Mouse (Mus musculus) neural tube, embryonic 15.5 days (tissue): ENCODE results near the gene Cldn4. TPM values are rescaled to one million over a fixed set of nuclear protein-coding genes. Genes with fewer than 3 reads are reported as not detected.
"Not testable (repeated sequence)": the region's sequence is repeated elsewhere in the genome, so short reads cannot be mapped to it uniquely, and the experiment has no call there.

Experiments used
- ATAC-seq: fragments of 200-750 bp; cut with Nextera tagmentation; 2 replicates; pipeline ENCODE4 v1.8.0; 2017; ENCODE audit warnings: mild to moderate bottlenecking, moderate TSS enrichment, moderate library complexity; ENCODE audit not compliant: low FRiP score
- H3K27ac ChIP-seq: fragments of 300-500 bp; sonication (generic); replicated peaks from 2 replicates; pipeline ENCODE4 v1.5.1; 2015; ENCODE audit warnings: mild to moderate bottlenecking, inconsistent platforms
- H3K27me3 ChIP-seq: fragments of 300-500 bp; sonication (generic); replicated peaks from 2 replicates; pipeline ENCODE4 v1.6.1; 2015; ENCODE audit warnings: inconsistent platforms
- H3K36me3 ChIP-seq: fragments of 300-500 bp; sonication (generic); 2 replicates; pipeline ENCODE4 v1.6.1; 2015; ENCODE audit warnings: inconsistent platforms
- H3K4me1 ChIP-seq: fragments of 300-500 bp; sonication (generic); 2 replicates; pipeline ENCODE4 v1.6.1; 2015; ENCODE audit warnings: inconsistent platforms
- H3K4me2 ChIP-seq: fragments of 300-500 bp; sonication (generic); 2 replicates; pipeline ENCODE4 v1.6.1; 2015; ENCODE audit warnings: inconsistent platforms, mild to moderate bottlenecking, moderate library complexity
- H3K4me3 ChIP-seq: fragments of 300-500 bp; sonication (generic); replicated peaks from 2 replicates; pipeline ENCODE4 v1.5.1; 2015; ENCODE audit warnings: mild to moderate bottlenecking, inconsistent platforms
- H3K9ac ChIP-seq: fragments of 300-500 bp; sonication (generic); replicated peaks from 2 replicates; pipeline ENCODE4 v1.6.1; 2015; ENCODE audit warnings: mild to moderate bottlenecking, inconsistent platforms
- H3K9me3 ChIP-seq: fragments of 300-500 bp; sonication (generic); replicated peaks from 2 replicates; pipeline ENCODE4 v1.6.1; 2016; ENCODE audit warnings: inconsistent platforms
- WGBS: fragments of 180-500 bp; shearing (Covaris S2); methylation state at CpG from one replicate; pipeline ENCODE4 v1.1.7; 2015; ENCODE audit warnings: mixed read lengths; 5-methylcytosine and 5-hydroxymethylcytosine counted together
- polyA plus RNA-seq: library from polyadenylated mRNA; unstranded; fragments of >200 nt; fragmentation: Nextera tagmentation; extraction: Ambion mirVana; gene quantifications from 2 replicates; pipeline ENCODE4 v1.2.1, GENCODE M21; 2015

The Cldn4 gene
- polyA plus RNA-seq, 1 experiment from 2014 or later, result 0.13 TPM

- not testable (repeated sequence) for H3K27ac ChIP-seq, H3K4me2 ChIP-seq, H3K9me3 ChIP-seq, H3K36me3 ChIP-seq, H3K4me1 ChIP-seq, H3K27me3 ChIP-seq, ATAC-seq, H3K4me3 ChIP-seq, H3K9ac ChIP-seq
- 87% methylated on average over 3 of the region's 7 CpGs for WGBS
Observed at GRCm38 (mm10) chr5:134939554-134939953, 7.2 kb downstream of the Cldn4 start.

GRCm38 (mm10) chr5:134939069-134939468, 7.7 kb downstream of the Cldn4 start:
- no peak overlapping the region for H3K27ac ChIP-seq
- H3K36me3 ChIP-seq, result no peaks in the 10 kb centered on the region
- H3K4me1 ChIP-seq, result no peaks in the 10 kb centered on the region
- WGBS, result 73% methylated on average over 3 of the region's 3 CpGs
- no peak overlapping the region for H3K4me2 ChIP-seq
- no peak overlapping the region for H3K4me3 ChIP-seq
- H3K9ac ChIP-seq, result no peak overlapping the region
- no peaks in the 10 kb centered on the region for H3K27me3 ChIP-seq
- no peak for ATAC-seq
- H3K9me3 ChIP-seq, result no peaks in the 10 kb centered on the region

- no peaks in the 10 kb centered on the region for H3K9me3 ChIP-seq
- no peak for ATAC-seq
- no peaks in the 10 kb centered on the region for H3K27me3 ChIP-seq
- WGBS, result 90% methylated on average over 6 of the region's 6 CpGs
- peaks cover 8% of the 10 kb centered on the region for H3K4me1 ChIP-seq
- no peak overlapping the region for H3K27ac ChIP-seq
- H3K4me2 ChIP-seq, result no peak overlapping the region
- no peaks in the 10 kb centered on the region for H3K36me3 ChIP-seq
- no peak overlapping the region for H3K4me3 ChIP-seq
- no peak overlapping the region for H3K9ac ChIP-seq
Observed at GRCm38 (mm10) chr5:134936626-134937185, 10.0 kb downstream of the Cldn4 start.

GRCm38 (mm10) chr5:134936051-134936450, 10.7 kb downstream of the Cldn4 start:
- no peak overlapping the region for H3K4me2 ChIP-seq
- ATAC-seq, result no peak
- H3K9me3 ChIP-seq, result no peaks in the 10 kb centered on the region
- H3K4me1 ChIP-seq, result peaks cover 8% of the 10 kb centered on the region
- WGBS, result 94% methylated on average over 6 of the region's 6 CpGs
- no peaks in the 10 kb centered on the region for H3K27me3 ChIP-seq
- no peaks in the 10 kb centered on the region for H3K36me3 ChIP-seq
- H3K27ac ChIP-seq, result no peak overlapping the region
- no peak overlapping the region for H3K4me3 ChIP-seq
- no peak overlapping the region for H3K9ac ChIP-seq

GRCm38 (mm10) chr5:134934666-134935065, 12.1 kb downstream of the Cldn4 start:
- Histone ChIP-seq H3K36me3 (no peaks in the 10 kb centered on the region), H3K4me1 (peaks cover 8% of the 10 kb centered on the region), H3K4me3 (no peak overlapping the region), H3K9ac (no peak overlapping the region), H3K27me3 (no peaks in the 10 kb centered on the region; the same call in 1 of the 2 replicates), H3K4me2 (no peak overlapping the region), H3K27ac (no peak overlapping the region), H3K9me3 (no peaks in the 10 kb centered on the region)
- no peak for ATAC-seq
- 89% methylated on average over 3 of the region's 3 CpGs for WGBS

GRCm38 (mm10) chr5:134933686-134934085, 13.0 kb downstream of the Cldn4 start:
- H3K4me1 ChIP-seq, H3K9me3 ChIP-seq, ATAC-seq, H3K9ac ChIP-seq, H3K4me2 ChIP-seq, H3K27me3 ChIP-seq, H3K27ac ChIP-seq, H3K36me3 ChIP-seq, H3K4me3 ChIP-seq: not testable (repeated sequence)
- 88% methylated on average over 5 of the region's 5 CpGs for WGBS

- 90% methylated on average over 8 of the region's 8 CpGs for WGBS
- Histone ChIP-seq H3K27me3 (no peaks in the 10 kb centered on the region; the same call in 1 of the 2 replicates), H3K4me2 (no peak overlapping the region), H3K36me3 (no peaks in the 10 kb centered on the region), H3K4me3 (no peak overlapping the region), H3K27ac (no peak overlapping the region), H3K4me1 (peaks cover 8% of the 10 kb centered on the region), H3K9ac (no peak overlapping the region), H3K9me3 (no peaks in the 10 kb centered on the region)
- no peak for ATAC-seq
Observed at GRCm38 (mm10) chr5:134933281-134933680, 13.5 kb downstream of the Cldn4 start.

- H3K9ac ChIP-seq, result peak overlapping the region; percentile 73; the same call in 1 of the 2 replicates
- H3K36me3 ChIP-seq, result no peaks in the 10 kb centered on the region
- H3K4me1 ChIP-seq, result peaks cover 8% of the 10 kb centered on the region
- no peaks in the 10 kb centered on the region; the same call in 1 of the 2 replicates for H3K27me3 ChIP-seq
- ATAC-seq, result peak; percentile 36; the same call in 1 of the 2 replicates
- peak overlapping the region; percentile 98 for H3K4me2 ChIP-seq
- 53% methylated on average over 9 of the region's 9 CpGs for WGBS
- no peak overlapping the region for H3K27ac ChIP-seq
- H3K4me3 ChIP-seq, result peak overlapping the region; percentile 71
- no peaks in the 10 kb centered on the region for H3K9me3 ChIP-seq
Observed at GRCm38 (mm10) chr5:134932903-134933276, 13.8 kb downstream of the Cldn4 start.

- WGBS, result 1% methylated on average over 40 of the region's 41 CpGs
- peaks cover 8% of the 10 kb centered on the region for H3K4me1 ChIP-seq
- no peaks in the 10 kb centered on the region for H3K9me3 ChIP-seq
- H3K27me3 ChIP-seq, result no peaks in the 10 kb centered on the region; the same call in 1 of the 2 replicates
- peak within 1 kb of the TSS; percentile 98 for H3K4me2 ChIP-seq
- H3K9ac ChIP-seq, result peak within 1 kb of the TSS; percentile 73
- ATAC-seq, result peak; percentile 97
- no peaks in the 10 kb centered on the region for H3K36me3 ChIP-seq
- peak within 1 kb of the TSS; percentile 54; the same call in 1 of the 2 replicates for H3K27ac ChIP-seq
- H3K4me3 ChIP-seq, result peak within 1 kb of the TSS; percentile 71
Observed at GRCm38 (mm10) chr5:134932179-134932902, 14.4 kb downstream of the Cldn4 start, which contains the start of gene Mettl27. TSS of gene Mettl27 (plus strand) at chr5:134932368.

- no peaks in the 10 kb centered on the region for H3K36me3 ChIP-seq
- no peaks in the 10 kb centered on the region; the same call in 1 of the 2 replicates for H3K27me3 ChIP-seq
- H3K4me2 ChIP-seq, result no peak overlapping the region
- ATAC-seq, result no peak
- no peak overlapping the region for H3K9ac ChIP-seq
- H3K4me3 ChIP-seq, result no peak overlapping the region
- WGBS, result 92% methylated on average over 2 of the region's 2 CpGs
- H3K4me1 ChIP-seq, result peaks cover 8% of the 10 kb centered on the region
- no peak overlapping the region for H3K27ac ChIP-seq
- no peaks in the 10 kb centered on the region for H3K9me3 ChIP-seq
Observed at GRCm38 (mm10) chr5:134929988-134930387, 16.7 kb downstream of the Cldn4 start.

- WGBS, result 81% methylated on average over 4 of the region's 4 CpGs
- H3K4me1 ChIP-seq, result no peaks in the 10 kb centered on the region
- H3K4me2 ChIP-seq, result no peak overlapping the region
- no peaks in the 10 kb centered on the region for H3K9me3 ChIP-seq
- no peaks in the 10 kb centered on the region; the same call in 1 of the 2 replicates for H3K27me3 ChIP-seq
- no peaks in the 10 kb centered on the region for H3K36me3 ChIP-seq
- no peak overlapping the region for H3K4me3 ChIP-seq
- H3K27ac ChIP-seq, result no peak overlapping the region
- ATAC-seq, result no peak
- H3K9ac ChIP-seq, result no peak overlapping the region
Observed at GRCm38 (mm10) chr5:134926726-134927125, 20.0 kb downstream of the Cldn4 start.

GRCm38 (mm10) chr5:134923141-134923540, 23.6 kb downstream of the Cldn4 start:
- H3K36me3 ChIP-seq, result no peaks in the 10 kb centered on the region
- H3K27ac ChIP-seq, result no peak overlapping the region
- H3K4me2 ChIP-seq, result no peak overlapping the region
- H3K9ac ChIP-seq, result no peak overlapping the region
- ATAC-seq, result no peak
- WGBS, result 48% methylated on average over 6 of the region's 6 CpGs
- no peaks in the 10 kb centered on the region for H3K9me3 ChIP-seq
- H3K4me3 ChIP-seq, result no peak overlapping the region
- no peaks in the 10 kb centered on the region for H3K4me1 ChIP-seq
- no peaks in the 10 kb centered on the region for H3K27me3 ChIP-seq
